Mouse (Mus musculus) midbrain, embryonic 12.5 days (tissue): Measurements from ENCODE around the gene Jam2. TPM values are rescaled to one million over a fixed set of nuclear protein-coding genes. Genes with fewer than 3 reads are reported as not detected.

Experiments used
- ATAC-seq: fragments of 200-750 bp; cut with Nextera tagmentation; 2 replicates; pipeline ENCODE4 v1.8.0; 2017; ENCODE audit warnings: low read depth, moderate TSS enrichment, moderate library complexity; ENCODE audit not compliant: low FRiP score
- H3K27ac ChIP-seq: fragments of 300-500 bp; sonication (generic); replicated peaks from 2 replicates; pipeline ENCODE4 v1.5.1; 2016; ENCODE audit warnings: mild to moderate bottlenecking
- H3K27me3 ChIP-seq: fragments of 300-500 bp; sonication (generic); 2 replicates; pipeline ENCODE4 v1.6.1; 2016; ENCODE audit warnings: mild to moderate bottlenecking
- H3K36me3 ChIP-seq: fragments of 300-500 bp; sonication (generic); 2 replicates; pipeline ENCODE4 v1.6.1; 2016
- H3K4me1 ChIP-seq: fragments of 300-500 bp; sonication (generic); 2 replicates; pipeline ENCODE4 v1.6.1; 2016
- H3K4me2 ChIP-seq: fragments of 300-500 bp; sonication (generic); replicated peaks from 2 replicates; pipeline ENCODE4 v1.6.1; 2016; ENCODE audit warnings: mild to moderate bottlenecking, moderate library complexity
- H3K4me3 ChIP-seq: fragments of 300-500 bp; sonication (generic); 2 replicates; pipeline ENCODE4 v1.5.1; 2016; ENCODE audit warnings: mild to moderate bottlenecking
- H3K9ac ChIP-seq: fragments of 300-500 bp; sonication (generic); replicated peaks from 2 replicates; pipeline ENCODE4 v1.6.1; 2016; ENCODE audit warnings: mild to moderate bottlenecking, moderate library complexity
- H3K9me3 ChIP-seq: fragments of 300-500 bp; sonication (generic); 2 replicates; pipeline ENCODE4 v1.6.1; 2016; ENCODE audit warnings: mild to moderate bottlenecking
- WGBS: fragments of 180-500 bp; shearing (Covaris S2); methylation state at CpG from one replicate; pipeline ENCODE4 v1.1.7; 2016; 5-methylcytosine and 5-hydroxymethylcytosine counted together
- polyA plus RNA-seq: library from polyadenylated mRNA; unstranded; fragments of >200 nt; fragmentation: Nextera tagmentation; extraction: Ambion mirVana; gene quantifications from 2 replicates; pipeline ENCODE4 v1.2.1, GENCODE M21; 2016

Jam2 gene
- polyA plus RNA-seq, 1 experiment from 2014 or later, result 73.7 TPM

DNA sequence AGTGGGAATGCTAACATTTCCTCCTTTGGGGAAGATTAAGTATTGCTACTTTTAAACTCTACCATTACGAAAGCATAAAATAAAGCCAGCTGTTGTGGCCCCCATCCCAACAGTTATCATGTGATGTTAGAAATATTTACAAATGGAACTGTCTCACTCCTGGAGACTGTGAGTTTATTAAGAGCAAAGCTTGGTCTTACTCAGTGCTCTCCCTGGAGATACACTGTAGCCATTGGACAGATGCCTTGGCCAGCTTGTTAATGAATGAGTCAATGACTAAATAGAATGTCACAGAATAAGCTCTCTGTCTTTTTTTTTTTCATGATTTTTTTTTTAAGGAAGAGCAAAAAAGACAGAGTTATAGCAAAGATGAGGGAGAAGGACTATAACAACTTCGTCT, 2.5 kb upstream of the Jam2 start:
- 96% methylated on average over 2 of the region's 2 CpGs for whole genome bisulfite sequencing
- Histone ChIP-seq H3K27me3 (no peaks in the 10 kb centered on the region), H3K9me3 (no peaks in the 10 kb centered on the region), H3K4me3 (no peak overlapping the region), H3K4me1 (peaks cover 15% of the 10 kb centered on the region), H3K36me3 (no peaks in the 10 kb centered on the region), H3K9ac (no peak overlapping the region), H3K4me2 (no peak overlapping the region), H3K27ac (no peak overlapping the region)
- ATAC-seq, result no peak

DNA sequence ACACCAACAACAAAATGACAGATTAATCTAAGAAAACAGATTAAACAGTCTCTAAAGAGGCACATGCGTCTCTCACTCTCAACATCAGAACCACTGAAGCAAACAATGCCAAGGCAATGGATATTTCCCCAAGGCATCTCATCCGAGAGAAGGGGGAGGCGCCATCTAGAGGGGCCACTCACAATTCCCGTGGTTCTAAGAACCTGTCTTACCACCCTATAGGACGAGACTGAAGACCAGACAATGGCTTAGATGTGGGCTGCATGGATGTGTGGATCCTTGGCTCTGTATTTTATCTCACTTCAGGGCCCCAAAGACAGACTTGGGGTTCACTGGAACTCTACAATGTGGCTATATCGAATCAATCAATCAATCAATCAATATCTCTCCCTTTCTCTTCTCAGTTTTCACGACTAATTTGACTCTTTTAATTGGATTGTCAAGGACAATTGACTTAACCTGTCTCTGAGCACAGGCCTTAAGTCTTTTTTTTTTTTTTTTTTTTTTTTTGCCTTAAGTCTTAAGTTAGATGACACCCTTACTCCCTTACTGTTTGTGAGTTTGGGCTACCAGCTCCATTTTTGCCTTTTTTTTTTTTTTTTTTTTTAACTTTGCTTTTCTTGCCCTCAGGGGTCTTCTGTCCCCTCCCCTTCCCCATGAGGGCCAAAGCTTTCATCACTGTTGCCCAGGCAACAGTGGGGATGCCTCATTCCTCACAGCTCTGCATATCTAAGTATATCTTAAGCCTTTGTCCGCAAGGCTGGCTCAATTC, 1.2 kb upstream of the Jam2 start:
- peak; percentile 66 for ATAC-seq
- Histone ChIP-seq H3K27ac (peak overlapping the region; percentile 98), H3K4me1 (peaks cover 18% of the 10 kb centered on the region), H3K9ac (no peak overlapping the region; the same call in 1 of the 2 replicates), H3K4me2 (peak overlapping the region; percentile 67), H3K27me3 (no peaks in the 10 kb centered on the region), H3K9me3 (no peaks in the 10 kb centered on the region), H3K36me3 (no peaks in the 10 kb centered on the region), H3K4me3 (peak overlapping the region; percentile 82)
- 6% methylated on average over 8 of the region's 8 CpGs for WGBS

DNA sequence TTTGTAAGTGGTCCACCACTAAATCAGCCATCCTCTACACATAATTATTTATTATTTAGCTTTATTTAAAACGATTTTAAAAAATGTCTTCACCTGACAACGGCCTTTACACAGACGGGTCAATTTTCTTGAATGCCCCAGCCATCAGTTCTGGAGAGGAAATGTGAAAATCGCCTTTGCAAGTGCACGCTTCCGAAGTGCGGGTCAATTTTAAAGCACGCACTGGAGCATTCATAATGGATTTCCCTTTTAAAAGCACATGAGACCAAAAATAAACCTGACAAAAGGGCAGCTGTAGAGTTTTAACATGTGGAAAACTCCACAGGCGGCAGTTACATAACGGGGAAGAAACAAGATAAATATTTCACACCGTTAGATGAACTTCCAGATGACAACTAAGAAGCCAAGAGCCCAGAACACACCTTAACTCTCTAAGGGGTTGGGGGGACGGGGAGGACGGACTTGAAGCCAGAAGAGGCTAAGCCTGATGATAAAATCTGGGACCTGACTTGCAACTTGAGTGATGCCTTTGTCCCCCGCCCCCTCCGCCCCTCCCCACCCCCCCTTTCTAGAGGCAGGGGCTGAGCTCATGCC, 558 bp upstream of the Jam2 start:
- Histone ChIP-seq H3K4me3 (peak overlapping the region; percentile 82), H3K9ac (peak overlapping the region; percentile 92), H3K36me3 (peaks cover 4% of the 10 kb centered on the region; the same call in 1 of the 2 replicates), H3K27me3 (no peaks in the 10 kb centered on the region), H3K4me1 (peaks cover 18% of the 10 kb centered on the region), H3K27ac (peak overlapping the region; percentile 98), H3K9me3 (no peaks in the 10 kb centered on the region), H3K4me2 (peak overlapping the region; percentile 67)
- 2% methylated on average over 15 of the region's 15 CpGs for WGBS
- peak; percentile 32 for ATAC-seq

DNA sequence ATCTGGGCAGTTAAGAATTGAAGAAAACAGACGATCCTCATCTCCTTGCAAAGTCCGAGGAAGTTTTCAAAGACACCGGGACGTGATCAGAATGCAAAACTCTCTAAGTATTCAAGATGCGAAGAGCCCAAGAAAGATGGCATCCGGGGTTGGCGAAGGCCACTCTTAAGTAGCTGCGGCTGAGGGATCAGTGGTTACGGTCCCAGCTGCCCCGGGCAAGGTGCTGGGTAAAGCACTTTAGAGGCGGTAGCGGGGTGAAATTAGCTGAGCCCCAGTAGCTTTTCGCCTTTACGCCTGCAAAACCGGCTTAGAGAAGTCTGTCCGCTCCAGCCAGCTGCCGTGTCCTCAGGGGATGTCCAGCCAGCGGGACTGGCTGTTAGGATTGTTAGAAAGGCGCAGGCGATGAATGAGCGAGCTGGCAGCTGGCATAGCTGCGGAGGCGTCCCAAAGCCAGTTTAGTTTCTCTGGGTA, 873 bp downstream of the Jam2 start:
- H3K9me3 ChIP-seq, result peaks cover 5% of the 10 kb centered on the region; the same call in 1 of the 2 replicates
- under 1% methylated on average over 23 of the region's 23 CpGs for WGBS
- peak overlapping the region; percentile 67 for H3K4me2 ChIP-seq
- H3K27me3 ChIP-seq, result no peaks in the 10 kb centered on the region
- H3K4me1 ChIP-seq, result peaks cover 18% of the 10 kb centered on the region
- H3K36me3 ChIP-seq, result peaks cover 19% of the 10 kb centered on the region
- peak overlapping the region; percentile 82 for H3K4me3 ChIP-seq
- H3K27ac ChIP-seq, result peak overlapping the region; percentile 98
- peak; percentile 44 for ATAC-seq
- peak overlapping the region; percentile 92 for H3K9ac ChIP-seq

DNA sequence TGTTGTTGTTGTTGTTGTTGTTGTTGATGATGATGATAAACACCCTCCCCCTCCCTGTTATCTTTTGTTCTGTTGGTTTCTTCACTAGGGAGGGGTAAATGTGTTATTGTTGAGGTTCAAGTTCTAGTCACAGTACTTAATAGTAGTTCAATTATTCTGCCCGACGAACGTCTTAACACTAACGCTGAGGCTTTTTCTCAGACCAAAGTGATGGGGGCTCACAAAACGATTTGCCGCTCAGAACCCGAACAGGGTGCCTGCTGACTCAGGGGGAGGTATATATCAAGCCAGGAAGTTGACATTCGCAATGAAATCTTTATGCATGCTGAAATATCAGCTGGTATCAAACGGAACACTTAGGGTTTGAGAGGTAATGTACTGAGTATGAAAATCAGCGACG, 1.4 kb downstream of the Jam2 start:
- Histone ChIP-seq H3K4me2 (peak overlapping the region; percentile 67), H3K9me3 (peaks cover 5% of the 10 kb centered on the region; the same call in 1 of the 2 replicates), H3K27ac (peak overlapping the region; percentile 98), H3K4me3 (peak overlapping the region; percentile 82), H3K27me3 (no peaks in the 10 kb centered on the region), H3K4me1 (peaks cover 18% of the 10 kb centered on the region), H3K9ac (peak overlapping the region; percentile 92), H3K36me3 (peaks cover 22% of the 10 kb centered on the region)
- ATAC-seq, result no peak
- WGBS, result 23% methylated on average over 11 of the region's 11 CpGs

DNA sequence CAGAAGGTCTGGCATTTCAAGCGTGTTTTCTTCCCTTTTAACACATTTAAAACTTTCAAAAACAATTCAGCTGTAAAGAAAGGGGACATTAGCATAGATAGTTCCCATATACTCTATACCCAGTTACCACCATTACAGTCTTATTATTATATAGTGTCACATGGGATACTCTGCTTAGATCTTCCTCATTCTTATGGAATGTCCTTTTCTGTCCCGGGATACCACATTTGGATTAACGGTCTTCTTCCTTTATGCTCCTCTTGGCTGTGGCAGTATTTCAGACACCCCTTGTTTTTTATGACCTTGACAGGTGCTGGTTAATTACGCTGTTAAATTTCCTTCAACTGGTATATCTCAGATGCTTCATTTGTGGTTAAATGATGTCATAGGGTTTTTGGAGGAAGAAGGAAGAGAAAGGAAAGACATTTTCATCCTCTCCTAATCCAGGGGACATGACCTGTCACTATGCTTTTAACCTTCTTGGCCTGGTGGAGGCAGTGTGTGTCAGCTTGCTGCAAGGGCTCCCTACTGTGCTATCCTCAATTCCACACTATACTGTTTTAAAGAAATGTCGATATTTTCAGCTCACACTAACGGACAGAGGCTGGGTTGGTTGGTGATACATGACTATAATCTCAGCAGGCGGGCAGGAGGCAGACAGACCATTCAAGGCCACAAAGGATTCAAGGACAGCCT, 2.3 kb downstream of the Jam2 start:
- no peak overlapping the region for H3K27ac ChIP-seq
- peaks cover 20% of the 10 kb centered on the region for H3K4me1 ChIP-seq
- H3K36me3 ChIP-seq, result peaks cover 22% of the 10 kb centered on the region
- H3K9me3 ChIP-seq, result peaks cover 5% of the 10 kb centered on the region; the same call in 1 of the 2 replicates
- peak overlapping the region; percentile 82 for H3K4me3 ChIP-seq
- peak overlapping the region; percentile 67 for H3K4me2 ChIP-seq
- WGBS, result 41% methylated on average over 7 of the region's 7 CpGs
- ATAC-seq, result no peak
- peak overlapping the region; percentile 92 for H3K9ac ChIP-seq
- H3K27me3 ChIP-seq, result no peaks in the 10 kb centered on the region

DNA sequence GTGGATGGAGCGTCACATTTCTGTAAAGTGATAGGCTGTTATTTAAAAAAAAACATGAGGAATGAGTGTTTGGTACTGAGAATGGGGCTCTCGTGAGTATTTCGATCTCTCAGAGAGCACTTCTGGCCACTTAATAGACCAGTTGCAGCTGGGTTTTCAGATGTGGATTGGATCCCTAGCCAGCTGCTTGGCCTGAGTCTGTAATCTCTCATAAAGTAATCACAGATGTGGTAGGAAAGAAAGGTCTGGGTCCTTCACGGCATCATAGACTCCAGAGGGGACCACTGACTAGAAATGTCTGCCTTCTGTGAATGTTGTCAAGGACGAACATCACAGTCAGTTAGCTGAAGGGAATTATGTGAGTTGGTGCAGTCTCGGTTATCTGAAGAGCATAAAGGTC, 4.5 kb downstream of the Jam2 start:
- ATAC-seq, result no peak
- WGBS, result 87% methylated on average over 6 of the region's 6 CpGs
- peaks cover 22% of the 10 kb centered on the region for H3K36me3 ChIP-seq
- H3K9me3 ChIP-seq, result peaks cover 5% of the 10 kb centered on the region; the same call in 1 of the 2 replicates
- H3K4me1 ChIP-seq, result peaks cover 15% of the 10 kb centered on the region
- no peak overlapping the region for H3K27ac ChIP-seq
- H3K4me3 ChIP-seq, result no peak overlapping the region
- no peaks in the 10 kb centered on the region for H3K27me3 ChIP-seq
- H3K4me2 ChIP-seq, result no peak overlapping the region
- H3K9ac ChIP-seq, result no peak overlapping the region

DNA sequence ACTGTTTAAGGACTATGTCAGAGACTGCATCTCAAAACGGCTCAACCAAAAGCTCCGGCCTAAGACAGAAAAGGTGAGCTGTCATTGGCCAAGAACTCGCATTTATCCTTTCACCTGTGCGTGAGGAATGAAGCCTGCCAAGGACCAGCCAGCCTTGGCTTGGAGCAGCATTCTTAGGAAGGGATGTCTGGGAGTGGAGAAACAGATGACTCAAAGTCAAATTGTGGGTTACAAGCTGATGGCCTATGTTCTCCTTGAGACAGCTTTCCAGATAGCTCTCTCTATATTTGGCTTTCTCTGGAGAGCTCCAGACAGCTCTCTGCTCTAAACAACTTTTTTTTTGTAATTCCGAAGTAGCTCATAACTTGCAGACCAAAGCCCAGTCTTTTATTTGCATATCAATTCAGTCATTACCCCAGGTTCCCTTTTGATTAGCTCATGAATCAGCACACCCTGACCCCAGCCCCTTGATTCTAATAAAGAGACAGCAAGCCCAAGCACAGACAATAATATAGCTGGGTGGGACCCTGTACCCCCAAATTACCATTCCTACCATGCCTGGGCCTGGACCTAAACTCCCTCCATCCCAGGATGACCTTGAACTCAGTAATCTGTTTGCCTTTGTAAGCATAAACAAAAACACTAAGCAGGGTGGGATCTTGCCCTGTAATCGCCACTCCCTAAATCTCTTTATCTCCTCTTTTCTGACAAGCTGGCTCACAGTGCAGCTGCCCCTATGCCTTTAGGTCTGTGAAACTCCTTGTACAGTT, 5.1 kb downstream of the Jam2 start:
- no peak overlapping the region for H3K9ac ChIP-seq
- no peak overlapping the region for H3K4me2 ChIP-seq
- H3K9me3 ChIP-seq, result peaks cover 5% of the 10 kb centered on the region; the same call in 1 of the 2 replicates
- 78% methylated on average over 6 of the region's 6 CpGs for WGBS
- H3K4me3 ChIP-seq, result no peak overlapping the region
- no peak overlapping the region for H3K27ac ChIP-seq
- no peaks in the 10 kb centered on the region for H3K27me3 ChIP-seq
- ATAC-seq, result no peak
- peaks cover 15% of the 10 kb centered on the region for H3K4me1 ChIP-seq
- peaks cover 22% of the 10 kb centered on the region for H3K36me3 ChIP-seq

DNA sequence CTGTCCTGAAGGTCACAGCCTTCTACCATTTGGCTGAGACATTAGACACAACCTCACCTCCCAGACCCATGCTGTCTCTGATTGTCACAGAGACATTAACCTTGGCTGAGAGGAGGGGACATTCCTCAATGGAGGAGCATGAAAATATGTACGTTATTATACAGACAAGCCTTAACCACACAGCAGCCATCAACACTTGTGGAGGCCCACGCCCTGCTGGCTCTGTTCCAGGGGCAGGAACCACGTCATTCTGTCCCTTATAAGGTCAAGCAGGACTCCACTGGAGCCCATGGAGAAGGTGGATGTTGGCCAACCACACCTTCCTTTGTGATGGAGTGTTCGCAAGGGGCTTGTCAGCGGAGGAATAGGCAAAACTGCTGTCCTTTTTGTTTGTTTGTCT, 5.8 kb downstream of the Jam2 start:
- Histone ChIP-seq H3K9ac (no peak overlapping the region), H3K27me3 (no peaks in the 10 kb centered on the region), H3K9me3 (peaks cover 5% of the 10 kb centered on the region; the same call in 1 of the 2 replicates), H3K4me1 (peaks cover 15% of the 10 kb centered on the region), H3K4me2 (no peak overlapping the region), H3K36me3 (peaks cover 22% of the 10 kb centered on the region), H3K27ac (no peak overlapping the region), H3K4me3 (no peak overlapping the region)
- WGBS, result 91% methylated on average over 5 of the region's 5 CpGs
- no peak for ATAC-seq

DNA sequence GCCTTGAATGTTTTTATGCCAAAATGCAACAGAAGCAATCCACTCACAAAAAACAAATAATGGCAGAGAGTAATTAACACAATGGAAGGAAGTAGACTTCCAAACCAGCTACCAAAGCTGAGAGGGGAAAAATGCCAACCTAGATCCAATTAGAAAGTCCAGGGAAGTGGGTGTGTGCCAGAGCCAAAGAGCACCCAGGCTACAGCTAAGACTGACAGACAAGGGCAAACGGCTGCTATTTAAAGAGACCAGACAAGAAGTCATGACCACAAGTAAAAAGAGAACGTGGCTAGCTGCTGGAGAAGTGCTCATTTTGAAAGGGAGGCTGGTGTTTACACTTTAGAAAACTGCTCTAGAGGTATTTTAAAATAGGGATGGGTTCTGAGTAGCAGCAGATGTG, 9.4 kb downstream of the Jam2 start:
- ATAC-seq, result no peak
- Histone ChIP-seq H3K4me1 (peaks cover 7% of the 10 kb centered on the region), H3K4me2 (no peak overlapping the region), H3K27me3 (no peaks in the 10 kb centered on the region), H3K36me3 (peaks cover 26% of the 10 kb centered on the region), H3K9me3 (peaks cover 5% of the 10 kb centered on the region; the same call in 1 of the 2 replicates), H3K4me3 (no peak overlapping the region), H3K9ac (no peak overlapping the region), H3K27ac (no peak overlapping the region)
- WGBS, result 54% methylated on average over 2 of the region's 2 CpGs

DNA sequence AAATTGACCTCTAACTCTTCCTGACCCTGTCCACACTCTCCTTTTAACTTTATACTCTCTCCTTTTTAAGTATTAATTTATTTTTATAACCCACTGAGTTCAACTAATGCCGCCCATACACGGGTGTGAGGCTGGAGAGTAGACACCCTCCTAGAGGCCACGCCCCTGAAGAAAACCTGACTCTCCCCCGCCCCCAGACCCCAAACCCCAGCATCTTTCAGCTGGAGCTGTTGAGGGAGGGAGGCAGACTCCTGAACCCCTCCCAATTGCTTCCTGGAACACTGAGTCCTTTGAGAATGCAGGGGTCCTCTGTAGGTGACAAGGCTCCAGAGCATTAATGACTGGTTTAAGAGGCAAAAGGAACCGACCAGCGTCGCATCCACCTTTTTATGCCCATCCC, 11.0 kb downstream of the Jam2 start:
- Histone ChIP-seq H3K4me1 (peaks cover 7% of the 10 kb centered on the region), H3K27ac (no peak overlapping the region), H3K4me3 (no peak overlapping the region), H3K27me3 (no peaks in the 10 kb centered on the region), H3K36me3 (peaks cover 23% of the 10 kb centered on the region), H3K4me2 (0 out of 2 replicates have a peak overlapping the region, but pooled peaks have one; percentile 9), H3K9ac (no peak overlapping the region), H3K9me3 (no peaks in the 10 kb centered on the region)
- peak; percentile 34; the same call in 1 of the 2 replicates for ATAC-seq
- WGBS, result 9% methylated on average over 7 of the region's 7 CpGs
